Comparison of ENCODE assay signal across 9 mouse cellular contexts in the genomic region with DNA sequence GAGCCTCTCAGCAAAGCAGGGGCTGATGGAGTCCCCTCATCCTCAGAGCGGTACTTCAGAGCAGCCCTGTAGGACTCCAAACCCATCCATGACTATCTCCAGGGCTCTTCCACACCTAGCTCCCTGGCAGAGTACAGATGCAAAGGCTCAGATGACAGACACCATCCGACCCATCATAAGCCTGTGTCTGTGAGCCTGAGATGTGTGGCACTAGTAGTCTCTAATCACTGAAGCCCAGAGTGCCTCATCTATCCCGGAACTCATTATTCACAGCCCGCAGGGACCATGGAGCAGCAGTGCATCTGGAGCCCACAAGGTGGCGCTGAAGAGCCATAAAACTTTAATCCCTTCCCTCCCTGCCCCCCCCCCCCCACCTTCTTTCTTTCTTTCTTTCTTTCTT. TPM values are rescaled to one million over a fixed set of nuclear protein-coding genes. Genes with fewer than 3 reads are reported as not detected.
A peak's percentile ranks its signal among the peaks of the same experiment; 100 is the strongest.
DNase-seq lines count a peak whose midpoint lies in the region; ATAC-seq and TF ChIP-seq lines count a peak whose summit lies in the region.
"Had no signal": no experiment of that assay in that cellular context is flagged by ENCODE, and none has a peak within 500 bp of the region (broad histone marks: within the 10 kb centered on the region; RNA-seq: fewer than 3 reads in every experiment).

No protein-coding gene starts in this region.

- TF ChIP-seq EP300 in MEL (IDR thresholded peaks at IDR 0.05; ENCODE audit: low read depth in 1 of 2, low read length in 2 of 2): no peak

- no peak overlapping the region for H3K9ac ChIP-seq in MEL (ENCODE audit: control insufficient read depth, low read depth, low read length, poor library complexity, severe bottlenecking)
- H3K9ac ChIP-seq in forebrain, embryonic 15.5 days (replicated peaks): no peak overlapping the region
- H3K9ac ChIP-seq in hindbrain, embryonic 14.5 days: no peak overlapping the region
- H3K9ac ChIP-seq: heart, embryonic 13.5 days had no signal

- peak; percentile 66 to 83 (median 73) for TF ChIP-seq CTCF in MEL (IDR thresholded peaks at IDR 0.05 in 2 of 3, conservative IDR thresholded peaks at IDR 0.05 in 1 of 3; ENCODE audit: control insufficient read depth in 1 of 3, insufficient read depth in 1 of 3, low read depth in 2 of 3, low read length in 3 of 3, poor library complexity in 1 of 3, severe bottlenecking in 1 of 3)

- no peaks in the 10 kb centered on the region for H3K79me2 ChIP-seq in MEL (ENCODE audit: control insufficient read depth, insufficient read depth, low read length, poor library complexity)

- H3K9me3 ChIP-seq in MEL (replicated peaks; ENCODE audit: insufficient read depth, low read length): no peaks in the 10 kb centered on the region
- H3K9me3 ChIP-seq in forebrain, embryonic 15.5 days: no peaks in the 10 kb centered on the region
- no peaks in the 10 kb centered on the region for H3K9me3 ChIP-seq in hindbrain, embryonic 14.5 days (ENCODE audit: control insufficient read depth, low read length)
- H3K9me3 ChIP-seq: heart, embryonic 13.5 days had no signal

- TF ChIP-seq POLR2A in MEL (IDR thresholded peaks at IDR 0.05; ENCODE audit: control insufficient read depth in 1 of 2, insufficient read depth in 1 of 2, low read depth in 1 of 2, low read length in 2 of 2, poor library complexity in 1 of 2): no peak

- WGBS in forebrain, embryonic 15.5 days: 18% methylated on average over 5 of the region's 5 CpGs
- 22% methylated on average over 5 of the region's 5 CpGs for WGBS in hindbrain, embryonic 14.5 days

- no peaks in the 10 kb centered on the region for H3K4me1 ChIP-seq in MEL (ENCODE audit: control insufficient read depth in 1 of 2, insufficient read depth in 2 of 2, low read length in 2 of 2)
- H3K4me1 ChIP-seq in forebrain, embryonic 15.5 days: no peaks in the 10 kb centered on the region
- no peaks in the 10 kb centered on the region for H3K4me1 ChIP-seq in hindbrain, embryonic 14.5 days (replicated peaks; ENCODE audit: control insufficient read depth, insufficient read depth, low read length)

- no peaks in the 10 kb centered on the region; a peak in 1 of 4 replicates for H3K27me3 ChIP-seq in MEL (ENCODE audit: control insufficient read depth in 1 of 2, insufficient read depth in 2 of 2, low read length in 2 of 2)
- no peaks in the 10 kb centered on the region for H3K27me3 ChIP-seq in forebrain, embryonic 15.5 days
- H3K27me3 ChIP-seq in hindbrain, embryonic 14.5 days (ENCODE audit: control insufficient read depth, insufficient read depth, low read length): no peaks in the 10 kb centered on the region

- peak; percentile 69 for TF ChIP-seq RAD21 in MEL (IDR thresholded peaks at IDR 0.05; ENCODE audit: low read depth, low read length)

- no peak overlapping the region for H3K27ac ChIP-seq in MEL (ENCODE audit: control insufficient read depth, low read depth, low read length)
- no peak overlapping the region for H3K27ac ChIP-seq in forebrain, embryonic 15.5 days (replicated peaks)
- H3K27ac ChIP-seq in hindbrain, embryonic 14.5 days: no peak overlapping the region
- H3K27ac ChIP-seq: heart, embryonic 13.5 days had no signal

- peak; percentile 77 for DNase-seq in MEL (ENCODE audit: low read depth, low spot score)
- DNase-seq in hindbrain, embryonic 14.5 days (ENCODE audit: low spot score): peak; percentile 89
- peak; percentile 77 to 93 for DNase-seq in layer of hippocampus, postnatal 25 days (ENCODE audit: extremely low spot score in 1 of 2, low spot score in 1 of 2)
- peak; percentile 75 to 88 for DNase-seq in right cerebral cortex, postnatal 10 days (ENCODE audit: low spot score in 2 of 2)
- peak; percentile 74 for DNase-seq in urinary bladder, postnatal 14 days (ENCODE audit: low spot score)

- ATAC-seq in cerebellum, adult (ENCODE audit: insufficient number of reproducible peaks, low FRiP score, low TSS enrichment): peak; percentile 58; the same call in 1 of the 2 replicates
- peak; percentile 66; the same call in 1 of the 2 replicates for ATAC-seq in forebrain, embryonic 15.5 days (replicated peaks)
- peak; percentile 38; the same call in 1 of the 2 replicates for ATAC-seq in hindbrain, embryonic 14.5 days (ENCODE audit: low FRiP score)
- peak; percentile 87 for ATAC-seq in megakaryocyte, adult 5-6 weeks (ENCODE audit: poor library complexity, severe bottlenecking)

- no peak overlapping the region for H3K4me3 ChIP-seq in MEL (ENCODE audit: control insufficient read depth in 1 of 2, insufficient read depth in 1 of 2, low read depth in 2 of 2, low read length in 2 of 2)
- no peak overlapping the region for H3K4me3 ChIP-seq in forebrain, embryonic 15.5 days
- H3K4me3 ChIP-seq in hindbrain, embryonic 14.5 days (replicated peaks; ENCODE audit: low read length): no peak overlapping the region
- H3K4me3 ChIP-seq: heart, embryonic 13.5 days had no signal

- no peak overlapping the region for H3K4me2 ChIP-seq in forebrain, embryonic 15.5 days (replicated peaks)
- H3K4me2 ChIP-seq in hindbrain, embryonic 14.5 days (replicated peaks): no peak overlapping the region
- H3K4me2 ChIP-seq: heart, embryonic 13.5 days had no signal

- H3K36me3 ChIP-seq in MEL (ENCODE audit: control insufficient read depth in 1 of 2, insufficient read depth in 2 of 2, low read length in 2 of 2): no peaks in the 10 kb centered on the region
- H3K36me3 ChIP-seq in forebrain, embryonic 15.5 days: peaks cover 3% of the 10 kb centered on the region
- peaks cover 8% of the 10 kb centered on the region for H3K36me3 ChIP-seq in hindbrain, embryonic 14.5 days (replicated peaks; ENCODE audit: control insufficient read depth, insufficient read depth)

TF ChIP-seq in MEL, 35 proteins besides CTCF, POLR2A, EP300 and RAD21:
- TF ChIP-seq MAZ (IDR thresholded peaks at IDR 0.05; ENCODE audit: low read depth, low read length) (peak; percentile 54; the same call in 1 of the 2 replicates), ELF1 (IDR thresholded peaks at IDR 0.05; ENCODE audit: low read depth, low read length) (0 out of 2 replicates have a peak, but pooled peaks have one; percentile 25), MYC (IDR thresholded peaks at IDR 0.05; ENCODE audit: low read depth, low read length) (no peak), SMC3 (IDR thresholded peaks at IDR 0.05; ENCODE audit: low read depth, low read length) (peak; percentile 83), BHLHE40 (IDR thresholded peaks at IDR 0.05; ENCODE audit: borderline replicate concordance, low read depth, low read length) (0 out of 2 replicates have a peak, but pooled peaks have one; percentile 8), ZC3H11A (IDR thresholded peaks at IDR 0.05; ENCODE audit: low read depth, low read length) (peak; percentile 67), ZNF384 (IDR thresholded peaks at IDR 0.05; ENCODE audit: low read depth, low read length) (0 out of 2 replicates have a peak, but pooled peaks have one; percentile 8), UBTF (IDR thresholded peaks at IDR 0.05; ENCODE audit: borderline replicate concordance, insufficient read depth, low read depth, low read length) (no peak), SIN3A (IDR thresholded peaks at IDR 0.05; ENCODE audit: low read length) (0 out of 2 replicates have a peak, but pooled peaks have one; percentile 27)
TF ChIP-seq in MEL: peak in this region for 7.

RNA-seq across cellular contexts. Expression of a gene that starts 17.4 kb away (rescaled TPM):
- total RNA-seq in MEL (2012; rRNA removed): 3.8 and 4.8 TPM in 2 replicates
- 10 to 100 TPM in 1 of 2 experiments, not detected in 1; 14.9 TPM for polyA plus RNA-seq in MEL (2012; ENCODE audit: insufficient read depth in 1 of 2, insufficient read length in 2 of 2, low read depth in 1 of 2, low replicate concordance in 2 of 2, missing spikeins in 1 of 2)
- polyA plus RNA-seq in forebrain, embryonic 15.5 days (2015; fragmentation: Nextera tagmentation; extraction: Ambion mirVana): 110 and 116 TPM in 2 replicates
- polyA plus RNA-seq in hindbrain, embryonic 14.5 days (2014; fragmentation: Nextera tagmentation; extraction: Ambion mirVana): 98.4 and 121 TPM in 2 replicates
- 10 to 100 TPM; 34.3 to 41.1 TPM for total RNA-seq in layer of hippocampus, postnatal 25 days (2021)
- 0.89 and 1.9 TPM in 2 replicates for total RNA-seq in megakaryocyte, adult 5-6 weeks (2015)
- not detected in 2 replicates for total RNA-seq in megakaryocyte, adult 5-6 weeks (2017)

RNA-seq across cellular contexts. Expression of a gene that starts 29.5 kb away (rescaled TPM):
- total RNA-seq in MEL (2012; rRNA removed): 5.8 and 6.0 TPM in 2 replicates
- polyA plus RNA-seq in MEL (2012; ENCODE audit: insufficient read depth in 1 of 2, insufficient read length in 2 of 2, low read depth in 1 of 2, low replicate concordance in 2 of 2, missing spikeins in 1 of 2): 10 to 100 TPM in 1 of 2 experiments, not detected in 1; 13.6 TPM
- polyA plus RNA-seq in forebrain, embryonic 15.5 days (2015; fragmentation: Nextera tagmentation; extraction: Ambion mirVana): 15.3 and 17.4 TPM in 2 replicates
- polyA plus RNA-seq in hindbrain, embryonic 14.5 days (2014; fragmentation: Nextera tagmentation; extraction: Ambion mirVana): 7.8 and 9.9 TPM in 2 replicates
- total RNA-seq in layer of hippocampus, postnatal 25 days (2021): 10 to 100 TPM; 11.4 to 13.6 TPM
- 8.5 and 9.5 TPM in 2 replicates for total RNA-seq in megakaryocyte, adult 5-6 weeks (2015)
- 7.5 and 8.3 TPM in 2 replicates for total RNA-seq in megakaryocyte, adult 5-6 weeks (2017)

RNA-seq across cellular contexts. Expression of a gene that starts 51.6 kb away (rescaled TPM):
- total RNA-seq in MEL (2012; rRNA removed): 0.92 and 1.7 TPM in 2 replicates
- under 1 TPM in 1 of 2 experiments, not detected in 1; 0.49 TPM for polyA plus RNA-seq in MEL (2012; ENCODE audit: insufficient read depth in 1 of 2, insufficient read length in 2 of 2, low read depth in 1 of 2, low replicate concordance in 2 of 2, missing spikeins in 1 of 2)
- polyA plus RNA-seq in forebrain, embryonic 15.5 days (2015; fragmentation: Nextera tagmentation; extraction: Ambion mirVana): 0.06 TPM in 1 of 2 replicates, not detected in the other
- polyA plus RNA-seq in hindbrain, embryonic 14.5 days (2014; fragmentation: Nextera tagmentation; extraction: Ambion mirVana): 0.13 TPM in 1 of 2 replicates, not detected in the other
- under 1 TPM; 0.75 to 0.81 TPM for total RNA-seq in layer of hippocampus, postnatal 25 days (2021)
- total RNA-seq in megakaryocyte, adult 5-6 weeks (2015): 5.7 and 7.4 TPM in 2 replicates
- 6.9 and 10.7 TPM in 2 replicates for total RNA-seq in megakaryocyte, adult 5-6 weeks (2017)
